Mouse (Mus musculus) c-Kit-positive CD71-positive TER-119-negative erythroid progenitor cells, embryonic 14.5 days (primary cell): ENCODE results near the gene Gm8797.
"Not testable (repeated sequence)": the region's sequence is repeated elsewhere in the genome, so short reads cannot be mapped to it uniquely, and the experiment has no call there.

Experiments
- DNase-seq: peaks from one replicate; pipeline ENCODE4 v3.0.0-alpha.2; 2013; ENCODE audit warnings: low read depth

Gm8797 gene

DNA sequence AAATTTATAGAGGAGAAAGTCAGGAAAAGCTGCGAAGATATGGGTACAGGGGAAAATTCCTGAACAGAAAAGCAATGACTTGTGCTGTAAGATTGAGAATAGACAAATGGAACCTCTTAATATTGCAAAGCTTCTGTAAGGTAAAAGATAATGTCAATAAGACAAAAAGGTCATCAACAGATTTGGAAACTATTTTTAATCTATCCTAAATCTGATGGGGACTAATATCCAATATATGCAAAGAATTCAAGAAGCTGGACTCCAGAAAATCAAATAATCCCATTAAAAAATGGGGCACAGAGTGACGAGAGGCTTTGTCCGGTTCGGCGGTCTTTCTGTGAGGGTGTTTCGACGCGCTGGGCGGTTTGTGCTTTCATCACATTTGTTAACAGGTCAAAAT, at the start of gene Gm8797:
Gene Gm8797 (plus strand): TSS at position 301 of the 400 bp plus-strand sequence.
- DNase-seq: not testable (repeated sequence)

DNA sequence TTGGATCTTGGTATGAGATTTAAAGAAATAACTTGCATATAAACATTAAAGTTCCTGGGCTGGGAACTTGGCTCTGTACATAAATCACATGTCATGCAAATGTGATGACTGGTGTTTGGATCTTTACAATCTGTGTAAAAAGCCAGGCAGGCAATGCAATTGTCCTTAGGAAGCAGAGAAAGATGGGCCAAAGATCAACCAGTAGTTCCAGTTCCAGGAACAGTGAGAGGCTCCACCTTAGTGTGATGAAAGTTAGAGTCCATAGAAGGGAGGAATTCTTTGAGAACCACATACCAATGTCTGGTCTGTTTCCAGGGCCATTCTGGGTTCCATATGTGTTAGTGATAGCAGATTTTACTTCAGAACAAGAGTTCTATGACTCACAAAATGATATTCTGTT, 36.1 kb upstream of the Gm8797 start:
- no peak for DNase-seq

DNA sequence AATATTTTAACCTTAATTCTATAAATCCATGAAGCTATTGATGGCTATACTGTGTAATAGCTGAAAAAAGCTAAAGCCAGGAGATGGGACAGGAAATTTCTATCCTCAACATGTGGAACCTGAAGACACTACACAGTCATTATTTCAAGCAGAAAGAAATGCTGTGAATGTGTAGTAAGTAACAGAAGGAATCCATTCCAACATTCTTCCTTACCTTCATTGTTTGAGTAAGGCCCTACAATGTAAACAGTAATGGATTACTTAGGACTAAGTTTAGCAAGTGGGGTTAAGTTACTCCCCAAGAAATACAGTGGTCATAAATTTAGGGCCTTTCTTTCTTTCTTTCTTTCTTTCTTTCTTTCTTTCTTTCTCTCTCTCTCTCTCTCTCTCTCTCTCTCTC, 17.7 kb upstream of the Gm8797 start:
- no peak for DNase-seq

DNA sequence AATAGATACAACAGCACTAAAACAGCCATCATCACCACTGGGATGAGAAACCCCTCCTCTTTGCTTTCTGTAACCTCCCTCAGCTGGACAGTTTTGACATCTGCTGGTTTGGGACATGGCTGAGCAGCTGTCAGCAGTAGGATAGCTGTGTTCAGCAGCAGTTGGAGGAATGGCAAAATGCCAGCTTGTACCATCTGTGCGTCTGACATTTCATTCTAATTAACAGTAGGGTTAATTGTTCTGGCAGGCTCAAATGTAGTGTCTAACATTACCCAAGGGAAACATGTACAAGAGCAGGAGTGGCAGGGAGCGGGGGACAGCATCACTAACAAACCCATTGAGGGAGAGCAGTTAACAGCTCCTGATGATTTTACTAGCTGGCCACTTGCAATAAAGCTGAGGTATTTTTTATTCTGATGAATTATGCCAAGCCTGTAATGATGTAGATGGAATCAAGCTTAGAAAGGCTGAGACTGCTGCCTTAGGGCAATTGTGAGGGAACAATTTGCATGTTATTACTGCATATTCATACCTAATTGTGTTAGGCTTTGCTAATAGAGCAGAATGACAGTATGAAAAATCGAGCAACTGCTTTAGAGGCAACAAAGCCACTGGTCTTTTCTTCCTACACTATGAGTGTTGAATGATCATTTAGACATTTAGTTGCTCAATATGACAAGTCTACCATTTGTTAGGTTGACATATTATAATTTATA, 4.3 kb downstream of the Gm8797 start:
- DNase-seq: no peak

DNA sequence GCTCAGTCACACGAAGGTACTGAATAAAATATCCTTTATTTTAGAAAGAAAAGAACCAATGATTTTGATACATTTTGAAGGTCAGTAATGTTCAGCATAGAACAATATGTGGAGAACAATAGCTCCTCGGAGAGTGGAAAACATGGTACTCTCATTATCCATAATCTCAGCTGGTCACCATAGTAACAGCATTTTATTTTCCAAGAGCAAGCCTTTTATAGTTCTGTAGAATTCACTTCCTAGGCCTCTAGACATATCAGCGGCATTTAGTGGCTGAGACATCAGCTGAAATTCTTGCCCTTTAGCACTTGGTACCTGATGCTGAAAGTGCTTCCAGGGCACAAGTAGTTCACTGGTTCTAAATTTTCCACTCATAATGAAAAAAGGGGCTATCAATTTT, 15.7 kb downstream of the Gm8797 start:
- DNase-seq: no peak

DNA sequence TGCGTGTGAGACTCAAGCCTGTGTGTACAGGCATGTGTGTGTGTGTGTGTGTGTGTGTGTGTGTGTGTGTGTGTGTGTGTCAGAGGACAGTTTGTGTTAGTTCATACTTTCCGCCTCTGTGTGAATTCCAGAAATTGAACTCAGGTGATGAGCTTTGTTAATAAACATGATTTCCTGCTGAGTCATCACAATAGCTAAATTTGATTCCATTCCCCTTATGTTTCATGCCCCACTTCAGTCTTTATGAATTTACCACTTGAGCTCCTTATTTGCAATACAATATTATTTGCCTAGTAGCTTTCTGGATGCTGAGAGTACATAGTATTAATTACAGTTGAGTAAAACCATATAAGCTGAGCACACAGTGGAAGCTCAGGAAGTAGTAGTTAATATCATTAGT, 26.3 kb downstream of the Gm8797 start:
- no peak for DNase-seq
